Mouse (Mus musculus) forebrain, postnatal 0 days (tissue): ENCODE measurements around the gene Exosc5. TPM values are rescaled to one million over a fixed set of nuclear protein-coding genes. Genes with fewer than 3 reads are reported as not detected.

Experiments used
- ATAC-seq: fragments of 200-750 bp; cut with Nextera tagmentation; 2 replicates; pipeline ENCODE4 v1.8.0; 2017; ENCODE audit warnings: mild to moderate bottlenecking, moderate library complexity
- DNase-seq: peaks from one replicate; pipeline ENCODE4 v3.0.0-alpha.2; 2015
- H3K27ac ChIP-seq: fragments of 300-500 bp; sonication (generic); 2 replicates; pipeline ENCODE4 v1.5.1; 2014; ENCODE audit warnings: low read depth, mild to moderate bottlenecking, antibody characterized with exemption, low read length, moderate library complexity, mixed read lengths
- H3K27me3 ChIP-seq: fragments of 300-500 bp; sonication (generic); 2 replicates; pipeline ENCODE4 v1.6.1; 2014; ENCODE audit warnings: mild to moderate bottlenecking, low read length, mixed read lengths; ENCODE audit not compliant: insufficient read depth
- H3K36me3 ChIP-seq: fragments of 300-500 bp; sonication (generic); 2 replicates; pipeline ENCODE4 v1.6.1; 2014; ENCODE audit warnings: mild to moderate bottlenecking, moderate library complexity; ENCODE audit not compliant: insufficient read depth
- H3K4me1 ChIP-seq: fragments of 300-500 bp; sonication (generic); 2 replicates; pipeline ENCODE4 v1.6.1; 2014; ENCODE audit warnings: antibody characterized with exemption; ENCODE audit not compliant: insufficient read depth
- H3K4me2 ChIP-seq: fragments of 300-500 bp; sonication (generic); 2 replicates; pipeline ENCODE4 v1.6.1; 2014; ENCODE audit warnings: low read depth, mild to moderate bottlenecking, moderate library complexity
- H3K4me3 ChIP-seq: fragments of 300-500 bp; sonication (generic); 2 replicates; pipeline ENCODE4 v1.5.1; 2014; ENCODE audit warnings: low read depth, low read length, mixed read lengths
- H3K9ac ChIP-seq: fragments of 300-500 bp; sonication (generic); 2 replicates; pipeline ENCODE4 v1.6.1; 2014; ENCODE audit warnings: mild to moderate bottlenecking
- H3K9me3 ChIP-seq: fragments of 300-500 bp; sonication (generic); 2 replicates; pipeline ENCODE4 v1.6.1; 2016; ENCODE audit warnings: low read length
- CTCF ChIP-seq: sonication (generic); IDR thresholded peaks from 2 replicates; pipeline ENCODE4 v1.5.1; 2016; ENCODE audit warnings: antibody characterized with exemption, control low read depth, low read depth
- WGBS: fragments of 180-500 bp; shearing (Covaris S2); extraction: QIAGEN DNeasy Blood & Tissue Kit; methylation state at CpG from one replicate; pipeline ENCODE4 v1.1.7; 2014; 5-methylcytosine and 5-hydroxymethylcytosine counted together
- polyA plus RNA-seq: library from polyadenylated mRNA; unstranded; fragments of >200 nt; fragmentation: Nextera tagmentation; extraction: Ambion mirVana; gene quantifications from 2 replicates; pipeline ENCODE4 v1.2.1, GENCODE M21; 2015
- total RNA-seq: library from RNA; depleted of rRNA; stranded (reverse); fragments of >200 nt; gene quantifications from 2 replicates; pipeline ENCODE4 v1.2.3, GENCODE M21; 2014

Gene Exosc5
- total and polyA plus RNA-seq, 2 experiments from 2014 or later = 22.9 to 35.2 TPM

- H3K27me3 ChIP-seq = no peaks in the 10 kb centered on the region
- no peak for ATAC-seq
- no peak overlapping the region for H3K9ac ChIP-seq
- H3K4me1 ChIP-seq = no peaks in the 10 kb centered on the region
- no peaks in the 10 kb centered on the region for H3K9me3 ChIP-seq
- peaks cover 3% of the 10 kb centered on the region; the same call in 1 of the 2 replicates for H3K36me3 ChIP-seq
- no peak for DNase-seq
- H3K4me2 ChIP-seq = no peak overlapping the region
- WGBS = 92% methylated on average over 8 of the region's 8 CpGs
- H3K27ac ChIP-seq = no peak overlapping the region
- H3K4me3 ChIP-seq = no peak overlapping the region
- no peak for TF ChIP-seq CTCF
Observed at GRCm38 (mm10) chr7:25651281-25651680, 7.7 kb upstream of the Exosc5 start.

- WGBS = 96% methylated on average over 12 of the region's 12 CpGs
- no peaks in the 10 kb centered on the region for H3K27me3 ChIP-seq
- no peak overlapping the region for H3K4me3 ChIP-seq
- TF ChIP-seq CTCF = no peak
- no peaks in the 10 kb centered on the region for H3K4me1 ChIP-seq
- peaks cover 3% of the 10 kb centered on the region; the same call in 1 of the 2 replicates for H3K36me3 ChIP-seq
- no peak overlapping the region for H3K9ac ChIP-seq
- H3K27ac ChIP-seq = no peak overlapping the region
- H3K4me2 ChIP-seq = no peak overlapping the region
- H3K9me3 ChIP-seq = no peaks in the 10 kb centered on the region
- DNase-seq (no peak), ATAC-seq (no peak)
Observed at GRCm38 (mm10) chr7:25652244-25652759, 6.7 kb upstream of the Exosc5 start.

GRCm38 (mm10) chr7:25655601-25656428 is 3.1 kb upstream of the Exosc5 start:
- Histone ChIP-seq H3K4me2 (no peak overlapping the region), H3K4me3 (no peak overlapping the region), H3K36me3 (peaks cover 3% of the 10 kb centered on the region; the same call in 1 of the 2 replicates), H3K9me3 (no peaks in the 10 kb centered on the region), H3K9ac (no peak overlapping the region), H3K27me3 (no peaks in the 10 kb centered on the region), H3K27ac (no peak overlapping the region), H3K4me1 (peaks cover 9% of the 10 kb centered on the region)
- DNase-seq (no peak), ATAC-seq (no peak)
- TF ChIP-seq CTCF = no peak
- 76% methylated on average over 11 of the region's 11 CpGs for WGBS

GRCm38 (mm10) chr7:25657785-25658184 is 1.2 kb upstream of the Exosc5 start:
- peaks cover 3% of the 10 kb centered on the region; the same call in 1 of the 2 replicates for H3K36me3 ChIP-seq
- peak overlapping the region; percentile 70 for H3K4me3 ChIP-seq
- H3K27ac ChIP-seq = no peak overlapping the region
- 30% methylated on average over 10 of the region's 10 CpGs for WGBS
- ATAC-seq (no peak), DNase-seq (no peak)
- peak overlapping the region; percentile 53 for H3K4me2 ChIP-seq
- H3K9ac ChIP-seq = peak overlapping the region; percentile 63
- TF ChIP-seq CTCF = no peak
- H3K9me3 ChIP-seq = no peaks in the 10 kb centered on the region
- H3K27me3 ChIP-seq = no peaks in the 10 kb centered on the region
- peaks cover 9% of the 10 kb centered on the region for H3K4me1 ChIP-seq

GRCm38 (mm10) chr7:25666381-25666780 is 7.4 kb downstream of the Exosc5 start:
- no peak for DNase-seq
- no peaks in the 10 kb centered on the region for H3K9me3 ChIP-seq
- 95% methylated on average over 8 of the region's 8 CpGs for WGBS
- no peak overlapping the region for H3K9ac ChIP-seq
- H3K4me2 ChIP-seq = no peak overlapping the region
- H3K4me3 ChIP-seq = no peak overlapping the region
- H3K4me1 ChIP-seq = no peaks in the 10 kb centered on the region
- H3K36me3 ChIP-seq = peaks cover 22% of the 10 kb centered on the region
- no peak for TF ChIP-seq CTCF
- H3K27me3 ChIP-seq = no peaks in the 10 kb centered on the region
- ATAC-seq = no peak
- no peak overlapping the region for H3K27ac ChIP-seq

- no peak for TF ChIP-seq CTCF
- no peak overlapping the region for H3K9ac ChIP-seq
- H3K4me3 ChIP-seq = no peak overlapping the region
Observed at GRCm38 (mm10) chr7:25669158-25669557, 10.2 kb downstream of the Exosc5 start.

GRCm38 (mm10) chr7:25669631-25670030 is 10.7 kb downstream of the Exosc5 start:
- TF ChIP-seq CTCF = no peak
- peaks cover 6% of the 10 kb centered on the region; the same call in 1 of the 2 replicates for H3K27me3 ChIP-seq
- no peaks in the 10 kb centered on the region for H3K4me1 ChIP-seq
- H3K4me2 ChIP-seq = no peak overlapping the region
- H3K36me3 ChIP-seq = peaks cover 22% of the 10 kb centered on the region
- no peak for DNase-seq
- H3K4me3 ChIP-seq = no peak overlapping the region
- 84% methylated on average over 9 of the region's 9 CpGs for WGBS
- no peak overlapping the region for H3K27ac ChIP-seq
- no peaks in the 10 kb centered on the region for H3K9me3 ChIP-seq
- no peak for ATAC-seq
- H3K9ac ChIP-seq = no peak overlapping the region

More at GRCm38 (mm10) chr7:25669158-25669557, 10.2 kb downstream of the Exosc5 start:
- peaks cover 1% of the 10 kb centered on the region; the same call in 1 of the 2 replicates for H3K27me3 ChIP-seq
- WGBS = 94% methylated on average over 10 of the region's 10 CpGs
- H3K36me3 ChIP-seq = peaks cover 22% of the 10 kb centered on the region
- no peak overlapping the region for H3K4me2 ChIP-seq
- no peaks in the 10 kb centered on the region for H3K4me1 ChIP-seq
- DNase-seq (no peak), ATAC-seq (no peak)
- H3K27ac ChIP-seq = no peak overlapping the region
- no peaks in the 10 kb centered on the region for H3K9me3 ChIP-seq
